Mouse (Mus musculus): ENCODE measurements around the gene Lamtor3. TPM values are rescaled to one million over a fixed set of nuclear protein-coding genes. Genes with fewer than 3 reads are reported as not detected.

Lamtor3 gene
- 6.6 and 19.7 TPM in 2 replicates for polyA plus RNA-seq (2012; ENCODE audit: low replicate concordance)

DNA sequence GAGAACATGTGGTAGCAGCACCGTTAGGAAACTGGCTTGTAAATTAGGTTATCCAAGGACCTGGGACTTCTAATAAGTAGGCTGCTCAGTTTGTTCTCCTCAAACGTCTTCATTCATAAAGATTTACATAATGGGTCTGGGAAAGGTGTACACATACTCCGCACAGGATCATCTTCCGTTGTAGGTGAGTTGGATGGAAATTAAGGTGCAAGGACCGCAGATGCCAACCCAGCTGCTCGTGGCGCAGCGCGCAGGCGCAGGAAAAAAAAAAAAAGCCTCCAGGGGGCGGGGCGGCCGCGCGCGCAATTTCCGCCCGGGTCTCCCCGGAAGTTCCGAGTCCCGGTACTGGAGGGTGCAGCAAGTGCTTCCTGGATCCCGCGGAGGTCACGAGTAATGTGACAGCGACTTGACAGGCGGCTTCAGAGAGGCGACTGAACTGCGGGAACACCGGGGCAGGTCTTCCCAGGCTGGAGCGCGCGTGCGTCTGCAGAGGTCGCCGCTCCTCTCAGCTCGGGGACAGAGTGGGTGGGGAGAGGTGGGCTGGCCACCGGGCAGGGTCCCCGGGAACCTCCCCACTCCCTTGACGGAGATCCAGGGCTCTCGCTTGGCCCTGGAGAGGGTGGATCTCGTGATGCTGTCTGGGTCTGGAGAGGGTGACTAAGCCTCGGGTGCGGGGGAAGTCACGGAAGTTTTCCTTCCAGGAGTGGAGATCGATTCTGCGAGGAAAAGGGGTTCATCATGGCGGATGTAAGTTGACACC is at the start of gene Lamtor3:
TSS of gene Lamtor3 (plus strand) at position 335 of the 760 bp plus-strand sequence.

Other genes with a start within 250 kb of the Lamtor3 start
- gene Gm21962, start 247.0 kb upstream of the Lamtor3 start, polyA plus RNA-seq (2012; ENCODE audit: low replicate concordance) = not detected in 2 replicates
- gene H2afz, start 54.0 kb upstream of the Lamtor3 start, polyA plus RNA-seq (2012; ENCODE audit: low replicate concordance) = 1,038 and 2,949 TPM in 2 replicates
- gene Dnajb14, start 50.8 kb upstream of the Lamtor3 start, polyA plus RNA-seq (2012; ENCODE audit: low replicate concordance) = 1.5 TPM in 2 replicates
- gene Dapp1, start 63.0 kb downstream of the Lamtor3 start, polyA plus RNA-seq (2012; ENCODE audit: low replicate concordance) = 1.9 and 9.0 TPM in 2 replicates
- 0.05 TPM in 1 of 2 replicates, not detected in the other for gene 1110002E22Rik, start 146.5 kb downstream of the Lamtor3 start, polyA plus RNA-seq (2012; ENCODE audit: low replicate concordance)
- not detected in 2 replicates for gene Gm5105, start 148.9 kb downstream of the Lamtor3 start, polyA plus RNA-seq (2012; ENCODE audit: low replicate concordance)
- 1.5 and 3.8 TPM in 2 replicates for gene Trmt10a, start 224.9 kb downstream of the Lamtor3 start, polyA plus RNA-seq (2012; ENCODE audit: low replicate concordance)
- 0.23 and 0.35 TPM in 2 replicates for gene Mttp, start 226.5 kb downstream of the Lamtor3 start, polyA plus RNA-seq (2012; ENCODE audit: low replicate concordance)